Mouse (Mus musculus) layer of hippocampus, adult 2 months (tissue): ENCODE results near the gene Nprl3. TPM values are rescaled to one million over a fixed set of nuclear protein-coding genes. Genes with fewer than 3 reads are reported as not detected.

Experiments used
- DNase-seq, 2 experiments: peaks; one replicate each; pipeline ENCODE4 v3.0.0; 2022; ENCODE audit warnings: low spot score in 2 of 2
- H3K27ac ChIP-seq: fragments of 200-600 bp; 2 replicates; pipeline ENCODE4 v1.8.1; 2022
- H3K4me3 ChIP-seq: fragments of 200-600 bp; 2 replicates; pipeline ENCODE4 v1.8.1; 2022; ENCODE audit warnings: mild to moderate bottlenecking
- CTCF ChIP-seq: fragments of 200-600 bp; conservative IDR thresholded peaks from 2 replicates; pipeline ENCODE4 v1.8.1; 2022; ENCODE audit warnings: antibody characterized with exemption, mild to moderate bottlenecking, moderate library complexity
- total RNA-seq, 2 experiments: library from RNA; stranded (reverse); gene quantifications; 2 replicates each; pipeline ENCODE4 v1.2.3; 2021

Nprl3 gene
- total RNA-seq, 2 experiments from 2014 or later: 62.0 to 64.1 TPM

DNA sequence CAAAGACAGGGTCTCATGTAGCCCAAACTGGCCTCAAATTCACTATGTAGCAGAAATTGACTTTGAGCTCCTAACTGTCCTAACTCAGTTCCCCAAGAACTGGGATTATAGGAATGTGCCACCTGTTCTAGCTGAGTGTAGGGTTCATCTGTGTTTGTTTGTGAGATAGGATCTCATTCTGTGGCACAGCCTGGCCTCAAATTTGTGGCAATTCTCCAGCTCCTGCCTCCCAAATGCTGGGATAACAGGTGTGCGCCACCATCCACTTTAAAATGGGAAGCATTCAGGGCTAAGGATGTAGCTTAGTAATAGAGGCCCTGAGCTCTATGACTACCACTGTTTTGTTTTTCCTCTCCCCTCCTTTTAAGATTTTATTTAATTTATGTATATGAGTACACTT is 14.4 kb downstream of the Nprl3 start:
- no peak overlapping the region for H3K4me3 ChIP-seq
- no peak overlapping the region for H3K27ac ChIP-seq
- no peak for DNase-seq
- no peak for TF ChIP-seq CTCF

DNA sequence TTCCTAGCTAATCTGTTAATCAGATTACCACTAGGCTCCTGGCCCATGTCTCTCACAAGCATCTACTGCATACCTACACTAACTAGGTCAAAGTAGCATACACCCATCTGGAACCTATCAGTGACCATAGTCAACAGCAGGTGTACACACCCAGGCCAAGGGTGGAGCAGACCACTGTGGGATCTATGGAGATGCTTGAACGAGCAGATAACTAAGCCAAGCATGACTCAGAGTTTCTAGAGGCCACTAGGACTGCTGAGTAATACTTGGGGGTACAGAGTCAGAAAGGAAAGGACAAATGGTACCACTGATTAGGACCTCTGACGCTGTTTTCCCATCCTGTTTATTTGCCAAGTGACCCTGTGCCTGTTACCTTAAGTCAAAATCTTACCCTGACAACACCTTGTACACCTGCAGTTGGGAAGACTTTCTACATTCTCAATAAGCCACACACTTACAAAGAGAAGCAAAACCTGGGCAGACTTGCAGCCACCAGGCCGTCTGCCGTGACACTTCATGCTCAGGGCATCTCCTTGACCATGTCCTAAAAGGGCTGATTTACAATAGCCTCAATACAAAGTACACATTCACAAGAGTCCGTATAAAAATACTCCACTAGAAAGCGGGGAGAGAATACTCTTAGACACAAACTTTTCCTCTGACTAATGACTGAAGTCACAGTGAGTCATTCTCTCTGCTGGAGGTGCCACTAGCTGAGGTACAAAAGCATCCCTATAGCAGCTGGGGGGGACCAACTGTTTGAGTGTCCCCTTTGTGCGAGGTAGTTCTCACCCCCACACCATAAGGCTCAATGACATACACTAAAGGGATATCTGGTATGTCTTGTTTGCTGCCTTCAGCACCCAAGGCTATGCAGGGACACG is 16.4 kb downstream of the Nprl3 start:
- DNase-seq: no peak
- TF ChIP-seq CTCF: no peak
- no peak overlapping the region for H3K27ac ChIP-seq
- no peak overlapping the region for H3K4me3 ChIP-seq

DNA sequence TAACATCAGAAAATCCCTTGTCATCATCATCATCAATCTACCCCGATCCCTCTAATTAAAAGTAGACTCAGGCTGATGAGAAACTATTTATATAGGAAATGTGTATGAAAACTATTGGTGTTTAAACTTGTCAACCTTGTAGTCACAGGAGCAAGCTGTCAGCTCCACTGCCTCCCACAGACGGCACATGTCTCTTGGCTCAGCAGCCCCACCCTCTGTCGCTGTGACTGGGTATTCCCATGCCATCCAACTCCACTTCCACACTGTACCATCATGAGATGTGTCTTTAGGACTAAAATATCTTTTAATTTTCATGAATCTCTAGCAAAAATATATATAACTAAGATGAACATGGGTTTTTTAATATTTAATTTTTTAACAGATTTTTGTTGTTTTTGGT is 19.2 kb downstream of the Nprl3 start:
- Histone ChIP-seq H3K4me3 (no peak overlapping the region), H3K27ac (peak overlapping the region; percentile 15; the same call in 1 of the 2 replicates)
- DNase-seq: peak in 1 of 2 experiments; percentile 61
- TF ChIP-seq CTCF: no peak; the same call in 1 of the 2 replicates

DNA sequence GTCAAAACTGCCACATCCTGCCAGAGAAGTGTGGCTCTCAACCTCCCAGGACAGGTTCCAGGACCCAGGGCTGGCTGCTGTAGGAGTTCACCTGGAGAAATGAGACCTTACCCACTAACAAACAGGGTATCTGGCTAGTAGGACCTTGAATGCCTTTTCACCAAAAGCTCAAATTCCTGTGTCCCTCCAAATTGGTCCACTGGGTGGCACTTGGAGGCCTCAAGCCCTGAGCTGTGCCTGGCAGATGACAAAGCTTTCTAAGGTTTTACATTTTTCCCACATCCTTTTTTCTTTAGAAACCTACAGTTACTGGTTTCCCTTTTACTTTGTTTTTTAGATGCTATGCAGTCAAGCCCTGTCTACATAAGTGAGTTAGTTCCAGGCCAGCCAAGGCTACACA is 20.4 kb downstream of the Nprl3 start:
- no peak for DNase-seq
- Histone ChIP-seq H3K27ac (no peak overlapping the region), H3K4me3 (no peak overlapping the region)
- TF ChIP-seq CTCF: peak; percentile 64

DNA sequence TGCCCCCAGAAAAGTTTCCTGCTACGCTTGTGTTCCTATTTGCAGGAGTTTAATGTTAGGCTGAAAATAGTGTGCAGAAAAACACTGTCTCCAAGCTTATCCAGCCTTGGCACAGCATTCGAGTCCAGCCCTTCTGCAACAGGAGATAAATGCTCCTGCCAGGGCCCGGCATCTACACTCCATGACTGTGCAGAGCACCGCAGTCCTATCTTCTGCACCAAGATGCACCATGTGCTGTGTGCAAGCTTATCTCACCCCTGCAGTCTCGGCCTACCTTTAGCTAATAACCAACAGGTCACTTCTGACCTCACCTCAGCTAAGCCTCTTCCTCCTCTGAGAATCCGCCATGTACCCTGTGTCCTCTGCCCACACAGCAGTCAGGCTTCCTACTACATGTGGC is 21.9 kb downstream of the Nprl3 start:
- Histone ChIP-seq H3K27ac (no peak overlapping the region; the same call in 1 of the 2 replicates), H3K4me3 (no peak overlapping the region)
- no peak for TF ChIP-seq CTCF
- no peak for DNase-seq

DNA sequence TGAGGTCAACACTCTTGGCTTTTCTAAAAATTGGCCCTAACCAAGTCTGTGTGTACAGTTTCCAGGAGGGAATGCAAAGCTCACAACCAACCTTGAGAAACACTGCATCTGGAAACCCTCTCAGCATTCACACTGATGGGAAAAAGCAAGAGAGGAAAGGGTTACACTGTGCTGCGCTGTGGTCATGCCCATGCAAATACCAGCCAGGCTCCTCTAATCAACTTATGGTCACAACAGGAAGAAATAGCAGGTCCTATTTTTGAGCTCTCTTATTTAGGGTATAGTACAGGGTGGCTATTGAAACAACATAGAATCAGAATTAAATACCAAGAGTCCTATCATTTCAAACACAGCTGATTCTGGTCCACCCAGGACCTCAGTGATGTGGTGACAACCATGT is 22.9 kb downstream of the Nprl3 start:
- H3K27ac ChIP-seq: peak overlapping the region; percentile 66
- no peak overlapping the region for H3K4me3 ChIP-seq
- TF ChIP-seq CTCF: no peak
- no peak for DNase-seq

DNA sequence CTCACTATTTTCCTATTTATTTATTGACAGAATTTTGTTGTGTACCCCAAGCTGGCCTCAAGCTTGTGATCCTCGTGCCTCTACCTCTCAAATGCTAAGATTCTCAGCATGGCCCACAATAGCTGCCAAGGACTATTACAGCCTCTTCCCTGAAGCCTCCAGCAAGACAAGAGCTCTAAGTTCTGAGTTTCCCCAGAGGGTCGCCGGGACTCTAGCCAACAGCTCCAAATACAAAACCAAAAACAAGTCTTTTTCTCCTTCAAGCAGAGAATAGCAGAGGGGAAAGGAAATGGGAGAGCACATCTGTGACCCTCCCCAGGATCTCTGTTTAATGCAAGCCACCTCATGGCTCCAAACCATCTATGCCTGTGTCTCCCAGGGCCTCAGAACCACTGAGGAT is 23.4 kb downstream of the Nprl3 start:
- no peak for TF ChIP-seq CTCF
- DNase-seq: no peak
- H3K27ac ChIP-seq: peak overlapping the region; percentile 66

DNA sequence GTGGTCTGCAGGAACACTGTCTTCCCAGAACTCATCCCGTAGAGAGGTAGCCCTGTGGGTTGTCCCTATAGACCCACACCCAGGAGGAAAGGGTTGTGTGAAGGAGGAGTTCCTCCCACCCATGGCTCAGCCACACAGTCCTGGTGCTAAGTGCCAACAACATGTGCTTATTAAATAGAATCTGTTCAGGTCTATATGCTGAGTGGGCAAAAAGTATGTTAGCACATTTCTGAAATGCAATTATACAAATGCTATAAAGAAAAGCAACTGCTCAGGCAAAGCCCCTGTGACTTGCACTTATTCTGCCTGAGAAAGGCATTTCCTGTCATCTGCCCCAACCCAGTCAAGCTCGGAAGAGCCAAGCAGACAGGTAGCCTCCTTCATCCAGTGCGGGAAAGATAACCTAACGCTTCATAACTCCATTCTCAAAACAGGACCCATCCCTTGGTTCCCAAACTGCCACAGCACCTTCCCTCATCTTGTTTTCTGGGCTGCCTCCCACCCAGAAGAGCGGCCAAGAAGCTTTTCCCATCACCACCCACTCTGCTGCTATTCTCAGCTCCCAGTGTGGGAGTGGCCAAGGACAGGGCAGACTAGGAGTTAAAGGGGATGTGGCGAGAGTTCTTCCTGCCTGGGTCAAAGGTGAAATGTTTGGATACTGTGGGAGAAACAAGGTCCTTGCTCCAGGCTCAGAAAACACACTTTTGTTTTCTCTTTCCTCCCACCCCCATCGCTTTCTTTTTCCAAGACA is 24.1 kb downstream of the Nprl3 start:
- no peak overlapping the region for H3K4me3 ChIP-seq
- H3K27ac ChIP-seq: peak overlapping the region; percentile 66
- no peak for DNase-seq
- TF ChIP-seq CTCF: no peak

More for the DNA sequence above, 23.4 kb downstream of the Nprl3 start:
- no peak overlapping the region for H3K4me3 ChIP-seq

DNA sequence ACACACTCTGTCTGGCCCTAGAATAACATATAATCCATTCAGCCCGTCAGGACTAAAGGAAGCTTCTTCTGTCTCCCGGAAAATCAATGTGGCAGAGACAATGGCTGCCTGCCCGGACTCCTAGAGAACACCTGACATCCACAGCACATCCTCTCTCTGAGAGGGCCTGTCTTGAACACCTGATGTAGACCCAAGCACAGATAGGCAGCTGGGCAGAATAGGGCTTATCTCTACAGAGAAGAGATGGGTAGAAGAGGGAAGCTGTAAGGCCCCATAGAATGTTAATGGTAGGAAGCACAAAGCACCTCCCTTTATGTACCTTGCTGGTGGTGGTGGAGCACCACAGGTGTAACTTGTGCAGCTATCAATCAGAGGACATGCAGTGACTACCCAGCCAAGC is 25.3 kb downstream of the Nprl3 start:
- DNase-seq: no peak
- TF ChIP-seq CTCF: no peak
- no peak overlapping the region; the same call in 1 of the 2 replicates for H3K27ac ChIP-seq
- H3K4me3 ChIP-seq: no peak overlapping the region

DNA sequence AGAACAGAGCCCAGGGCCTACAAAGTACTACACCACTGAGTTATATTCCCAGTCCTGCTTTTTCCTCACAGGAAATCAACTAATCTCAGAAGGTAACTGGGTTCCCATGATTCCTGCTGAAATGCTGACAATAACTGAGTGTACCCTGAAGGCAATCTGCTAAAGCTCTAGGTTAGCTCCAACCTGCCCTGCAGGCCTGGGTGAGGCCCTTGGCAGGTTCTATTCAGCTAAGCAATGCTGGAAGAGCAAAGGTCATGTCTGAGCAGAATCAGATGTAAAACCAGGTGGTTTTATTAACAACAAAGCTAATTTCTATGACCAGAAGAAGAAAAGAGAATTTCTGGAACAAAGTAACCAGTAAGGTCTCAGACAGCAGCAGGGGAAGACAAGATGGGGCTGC is 26.1 kb downstream of the Nprl3 start:
- Histone ChIP-seq H3K4me3 (no peak overlapping the region), H3K27ac (no peak overlapping the region)
- no peak for DNase-seq
- no peak for TF ChIP-seq CTCF

DNA sequence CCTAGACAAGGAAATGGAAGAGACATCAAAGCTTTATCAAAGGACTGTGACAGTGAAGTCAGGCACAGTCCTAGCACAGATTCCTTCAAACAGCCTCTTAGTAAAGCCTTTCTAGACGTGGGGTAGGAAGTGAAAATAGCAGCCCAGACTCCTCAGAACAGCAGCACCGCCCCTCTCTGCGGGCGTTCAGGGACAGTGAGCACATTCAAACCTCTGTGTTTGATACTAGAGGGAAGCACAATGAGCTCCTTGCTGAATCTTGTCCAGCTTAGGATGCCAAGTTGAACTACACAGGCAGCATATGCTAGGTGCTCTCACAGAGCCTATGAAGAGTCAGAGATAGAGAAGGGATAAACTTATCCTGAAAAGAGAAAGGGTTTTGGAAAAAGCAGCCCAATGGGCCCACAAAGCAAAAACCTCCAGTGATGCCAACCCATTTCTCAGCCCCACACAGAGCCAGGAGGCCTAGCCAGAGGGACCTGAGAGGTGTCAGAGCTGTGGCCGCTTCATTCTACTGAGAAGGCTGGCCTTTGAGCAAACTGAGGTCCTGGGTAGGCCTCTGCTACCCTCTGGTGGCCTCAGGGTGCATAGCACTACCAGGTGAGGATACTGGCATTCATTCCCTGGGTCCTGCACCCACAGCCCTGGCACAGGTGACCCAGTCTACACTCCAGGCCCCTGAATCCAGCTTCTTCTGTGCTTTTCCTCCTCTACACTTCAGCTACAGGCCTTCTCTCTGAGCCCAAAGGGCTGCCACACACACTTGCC is 29.2 kb downstream of the Nprl3 start:
- Histone ChIP-seq H3K4me3 (no peak overlapping the region), H3K27ac (peak overlapping the region; percentile 82)
- DNase-seq: peak; percentile 59 to 81
- peak; percentile 100 for TF ChIP-seq CTCF

DNA sequence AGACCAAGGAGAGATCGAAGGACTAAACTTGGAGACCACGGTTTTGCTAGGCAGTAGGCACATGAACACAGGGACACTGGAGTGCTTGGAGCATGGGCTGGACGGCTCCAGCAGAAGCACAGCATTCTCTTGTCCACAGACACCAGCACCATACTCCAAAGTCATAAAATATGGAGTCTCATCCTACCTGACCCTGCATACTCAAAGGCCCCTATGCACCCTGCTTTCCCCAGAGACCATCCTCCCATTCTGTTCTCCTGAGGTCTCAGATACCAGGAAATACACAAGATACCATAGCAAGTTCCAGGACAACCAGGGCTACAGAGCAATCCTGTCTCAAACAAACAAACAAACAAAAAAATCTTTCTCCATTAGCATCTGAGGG is 30.1 kb downstream of the Nprl3 start:
- Histone ChIP-seq H3K27ac (peak overlapping the region; percentile 82), H3K4me3 (no peak overlapping the region)
- DNase-seq: no peak
- no peak for TF ChIP-seq CTCF
